10 mouse cellular contexts compared by ENCODE assay signal in the genomic region with DNA sequence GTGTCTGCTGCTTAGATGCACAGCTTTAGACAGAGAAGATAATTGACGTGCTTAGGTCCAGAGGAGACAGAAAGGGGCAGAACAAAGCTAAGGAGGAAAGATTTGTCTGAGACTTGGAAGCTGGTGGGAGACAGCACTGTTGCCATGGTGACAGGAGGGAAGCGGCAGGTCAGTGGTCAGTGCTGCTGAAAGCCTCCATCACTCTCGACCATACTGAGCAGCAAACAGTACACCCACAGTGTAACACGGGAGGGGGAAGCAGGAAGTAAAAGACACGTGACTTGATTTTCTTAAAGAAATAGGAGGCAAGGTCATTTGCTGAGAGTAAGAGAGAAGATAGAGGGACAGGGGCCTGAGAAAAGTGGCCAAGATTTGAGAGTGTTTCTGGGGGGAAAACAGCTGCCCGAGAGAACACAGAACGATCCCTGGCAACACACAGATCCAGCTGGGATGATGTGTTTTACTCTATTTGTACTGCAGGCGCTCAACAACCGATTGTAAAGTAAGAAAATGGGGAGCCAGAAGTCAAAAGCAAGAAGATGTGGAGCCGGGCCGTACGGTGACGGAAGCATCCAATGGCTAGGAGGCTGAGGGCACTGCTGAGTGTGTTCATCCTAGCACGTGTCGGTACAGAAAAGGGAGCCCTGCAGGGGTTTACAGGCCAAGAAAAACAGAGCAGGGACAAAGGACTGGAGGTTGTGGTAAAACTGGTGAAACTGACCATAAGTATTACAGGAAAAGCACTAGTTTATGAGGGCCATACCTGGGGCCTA.
DNase-seq lines count a peak whose midpoint lies in the region; ATAC-seq and TF ChIP-seq lines count a peak whose summit lies in the region.
"Had no signal": no experiment of that assay in that cellular context is flagged by ENCODE, and none has a peak within 500 bp of the region (broad histone marks: within the 10 kb centered on the region; RNA-seq: fewer than 3 reads in every experiment).

No protein-coding gene starts in this region.

- DNase-seq in kidney, postnatal 0 days (ENCODE audit: low spot score), result peak; percentile 71
- DNase-seq in kidney, adult 11 months, result no peak
- peak; percentile 74 for DNase-seq in retina, embryonic 14.5 days (ENCODE audit: low spot score)
- no peak for DNase-seq in urinary bladder, postnatal 25 days (ENCODE audit: low spot score)
- DNase-seq in T-cell, adult 2 months (ENCODE audit: low spot score), result no peak

- no peaks in the 10 kb centered on the region for H3K4me1 ChIP-seq in kidney, postnatal 0 days (replicated peaks; ENCODE audit: insufficient read depth, low read length)
- H3K4me1 ChIP-seq in forebrain, embryonic 13.5 days, result peaks cover 24% of the 10 kb centered on the region
- H3K4me1 ChIP-seq in limb, embryonic 13.5 days, result peaks cover 14% of the 10 kb centered on the region

- peak overlapping the region; percentile 39 for H3K4me2 ChIP-seq in kidney, postnatal 0 days (ENCODE audit: low read length)
- H3K4me2 ChIP-seq in forebrain, embryonic 13.5 days, result peak overlapping the region; percentile 53
- H3K4me2 ChIP-seq in limb, embryonic 13.5 days (replicated peaks), result peak overlapping the region; percentile 35

- H3K9me3 ChIP-seq in kidney, postnatal 0 days (replicated peaks; ENCODE audit: low read length), result no peaks in the 10 kb centered on the region
- no peaks in the 10 kb centered on the region for H3K9me3 ChIP-seq in forebrain, embryonic 13.5 days (replicated peaks)
- no peaks in the 10 kb centered on the region for H3K9me3 ChIP-seq in limb, embryonic 13.5 days
- H3K9me3 ChIP-seq: heart, embryonic 13.5 days had no signal

- H3K36me3 ChIP-seq in kidney, postnatal 0 days (ENCODE audit: insufficient read depth, low read length), result no peaks in the 10 kb centered on the region
- H3K36me3 ChIP-seq in forebrain, embryonic 13.5 days (ENCODE audit: poor library complexity, severe bottlenecking), result no peaks in the 10 kb centered on the region
- H3K36me3 ChIP-seq in limb, embryonic 13.5 days, result no peaks in the 10 kb centered on the region
- H3K36me3 ChIP-seq: G1E; heart, embryonic 13.5 days had no signal

- WGBS in kidney, postnatal 0 days, result 56% methylated on average over 15 of the region's 15 CpGs
- 30% methylated on average over 15 of the region's 15 CpGs for WGBS in forebrain, embryonic 13.5 days
- WGBS in limb, embryonic 13.5 days, result 61% methylated on average over 15 of the region's 15 CpGs

- H3K27me3 ChIP-seq in kidney, postnatal 0 days (ENCODE audit: insufficient read depth, low read length), result no peaks in the 10 kb centered on the region
- no peaks in the 10 kb centered on the region for H3K27me3 ChIP-seq in forebrain, embryonic 13.5 days
- no peaks in the 10 kb centered on the region for H3K27me3 ChIP-seq in limb, embryonic 13.5 days
- H3K27me3 ChIP-seq: heart, embryonic 13.5 days had no signal

- no peak for TF ChIP-seq CTCF in kidney, postnatal 0 days (IDR thresholded peaks at IDR 0.05; ENCODE audit: low read depth)

- H3K9ac ChIP-seq in kidney, postnatal 0 days (ENCODE audit: low read depth, low read length), result no peak overlapping the region
- no peak overlapping the region; the same call in 1 of the 2 replicates for H3K9ac ChIP-seq in forebrain, embryonic 13.5 days
- H3K9ac ChIP-seq in limb, embryonic 13.5 days, result 0 out of 2 replicates have a peak overlapping the region, but pooled peaks have one; percentile 15
- H3K9ac ChIP-seq: heart, embryonic 13.5 days had no signal

- H3K27ac ChIP-seq in kidney, postnatal 0 days, result no peak overlapping the region
- peak overlapping the region; percentile 22; the same call in 1 of the 2 replicates for H3K27ac ChIP-seq in forebrain, embryonic 13.5 days
- H3K27ac ChIP-seq in limb, embryonic 13.5 days, result no peak overlapping the region
- H3K27ac ChIP-seq: heart, embryonic 13.5 days had no signal

- no peak overlapping the region for H3K4me3 ChIP-seq in kidney, postnatal 0 days (replicated peaks; ENCODE audit: low read depth, low read length)
- peak overlapping the region; percentile 12; the same call in 1 of the 2 replicates for H3K4me3 ChIP-seq in forebrain, embryonic 13.5 days
- H3K4me3 ChIP-seq in limb, embryonic 13.5 days, result no peak overlapping the region
- H3K4me3 ChIP-seq: heart, embryonic 13.5 days had no signal

- ATAC-seq in kidney, postnatal 0 days (replicated peaks; ENCODE audit: low FRiP score, low read depth), result peak; percentile 68
- peak; percentile 86 for ATAC-seq in forebrain, embryonic 13.5 days
- 0 out of 2 replicates have a peak, but pooled peaks have one; percentile 54 for ATAC-seq in limb, embryonic 13.5 days (ENCODE audit: low FRiP score, low read depth)
- no peak for ATAC-seq in megakaryocyte-erythroid progenitor cell, adult 5-6 weeks (replicated peaks; ENCODE audit: low FRiP score, low TSS enrichment, poor library complexity, severe bottlenecking)

Comparison
In these comparisons a context has a peak if more than half of its experiments do, and no peak if none do; other contexts are left out.
1. DNase-seq: peak in kidney, postnatal 0 days (single experiment) and retina, embryonic 14.5 days (single experiment); none in kidney, adult 11 months (single experiment), urinary bladder, postnatal 25 days (single experiment) and T-cell, adult 2 months (single experiment).
2. Peak in every context shown above with its lines, with median percentiles within 50 percentile points of each other: H3K4me2 ChIP-seq.